Mouse (Mus musculus): ENCODE measurements around the gene Gm44579. TPM values are rescaled to one million over a fixed set of nuclear protein-coding genes. Genes with fewer than 3 reads are reported as not detected.
A peak's percentile ranks its signal among the peaks of the same experiment; 100 is the strongest.

Gene Gm44579
- polyA plus RNA-seq, 1 experiment from 2014 or later = not detected

DNA sequence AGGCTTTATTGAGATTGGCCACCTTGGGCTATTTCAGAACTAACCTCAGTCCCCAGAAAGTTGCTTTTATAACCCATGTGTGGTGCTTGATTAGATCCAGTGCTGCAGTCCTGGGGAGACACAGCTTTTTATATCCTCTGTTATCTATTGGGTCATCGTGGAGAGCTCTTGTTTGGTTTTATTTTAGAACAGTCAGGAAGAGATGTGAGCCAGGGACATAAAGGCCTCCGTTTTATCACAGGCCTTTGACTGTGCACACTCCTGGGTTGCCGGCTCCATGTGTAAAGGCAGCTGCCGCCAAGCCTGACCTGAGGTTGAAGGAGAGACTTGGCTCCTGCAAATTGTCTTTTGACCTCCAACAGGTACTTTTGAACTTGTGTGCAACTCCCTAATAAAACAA, 58.2 kb downstream of the Gm44579 start:
- H3K9me3 ChIP-seq (ENCODE audit: control insufficient read depth, low read length) = no peaks in the 10 kb centered on the region
- no peak for ATAC-seq (ENCODE audit: low FRiP score, low TSS enrichment)
- H3K4me1 ChIP-seq (ENCODE audit: control insufficient read depth, insufficient read depth, low read length) = peaks cover 17% of the 10 kb centered on the region; the same call in 1 of the 2 replicates
- no peak overlapping the region for H3K4me3 ChIP-seq (ENCODE audit: low read length)
- WGBS = 64% methylated on average over 4 of the region's 4 CpGs
- no peak overlapping the region for H3K4me2 ChIP-seq (replicated peaks; ENCODE audit: low read depth, low read length)
- H3K9ac ChIP-seq (ENCODE audit: low read depth, low read length) = no peak overlapping the region
- no peaks in the 10 kb centered on the region for H3K36me3 ChIP-seq (ENCODE audit: control insufficient read depth, insufficient read depth, low read length)
- peaks cover 13% of the 10 kb centered on the region for H3K27me3 ChIP-seq (ENCODE audit: control insufficient read depth, insufficient read depth, low read length)
- H3K27ac ChIP-seq (ENCODE audit: low read depth, low read length) = no peak overlapping the region

GRCm38 (mm10) chr15:98161026-98161805, 59.6 kb downstream of the Gm44579 start:
- H3K36me3 ChIP-seq (ENCODE audit: control insufficient read depth, insufficient read depth, low read length) = no peaks in the 10 kb centered on the region
- H3K4me1 ChIP-seq (ENCODE audit: control insufficient read depth, insufficient read depth, low read length) = peaks cover 11% of the 10 kb centered on the region; the same call in 1 of the 2 replicates
- WGBS = 65% methylated on average over 19 of the region's 19 CpGs
- ATAC-seq (ENCODE audit: low FRiP score, low TSS enrichment) = no peak; the same call in 1 of the 2 replicates
- H3K4me3 ChIP-seq (ENCODE audit: low read length) = no peak overlapping the region
- no peak overlapping the region for H3K4me2 ChIP-seq (replicated peaks; ENCODE audit: low read depth, low read length)
- H3K9me3 ChIP-seq (ENCODE audit: control insufficient read depth, low read length) = no peaks in the 10 kb centered on the region
- H3K27me3 ChIP-seq (ENCODE audit: control insufficient read depth, insufficient read depth, low read length) = peaks cover 9% of the 10 kb centered on the region; the same call in 1 of the 2 replicates
- no peak overlapping the region for H3K27ac ChIP-seq (ENCODE audit: low read depth, low read length)
- no peak overlapping the region for H3K9ac ChIP-seq (ENCODE audit: low read depth, low read length)

- H3K27ac ChIP-seq (ENCODE audit: low read depth, low read length) = no peak overlapping the region
- H3K4me1 ChIP-seq (ENCODE audit: control insufficient read depth, insufficient read depth, low read length) = peaks cover 11% of the 10 kb centered on the region; the same call in 1 of the 2 replicates
- no peak overlapping the region for H3K4me3 ChIP-seq (ENCODE audit: low read length)
- 53% methylated on average over 1 of the region's 1 CpGs for WGBS
- H3K4me2 ChIP-seq (replicated peaks; ENCODE audit: low read depth, low read length) = no peak overlapping the region
- ATAC-seq (ENCODE audit: low FRiP score, low TSS enrichment) = no peak
- no peaks in the 10 kb centered on the region for H3K27me3 ChIP-seq (ENCODE audit: control insufficient read depth, insufficient read depth, low read length)
- no peaks in the 10 kb centered on the region for H3K36me3 ChIP-seq (ENCODE audit: control insufficient read depth, insufficient read depth, low read length)
- no peak overlapping the region for H3K9ac ChIP-seq (ENCODE audit: low read depth, low read length)
- no peaks in the 10 kb centered on the region for H3K9me3 ChIP-seq (ENCODE audit: control insufficient read depth, low read length)
Measured at GRCm38 (mm10) chr15:98157253-98157652, 63.5 kb downstream of the Gm44579 start.

GRCm38 (mm10) chr15:98155944-98156343, 64.8 kb downstream of the Gm44579 start:
- no peak for ATAC-seq (ENCODE audit: low FRiP score, low TSS enrichment)
- H3K36me3 ChIP-seq (ENCODE audit: control insufficient read depth, insufficient read depth, low read length) = no peaks in the 10 kb centered on the region
- H3K4me3 ChIP-seq (ENCODE audit: low read length) = no peak overlapping the region
- H3K27me3 ChIP-seq (ENCODE audit: control insufficient read depth, insufficient read depth, low read length) = no peaks in the 10 kb centered on the region
- peaks cover 1% of the 10 kb centered on the region; the same call in 1 of the 2 replicates for H3K4me1 ChIP-seq (ENCODE audit: control insufficient read depth, insufficient read depth, low read length)
- no peak overlapping the region for H3K9ac ChIP-seq (ENCODE audit: low read depth, low read length)
- H3K4me2 ChIP-seq (replicated peaks; ENCODE audit: low read depth, low read length) = no peak overlapping the region
- 62% methylated on average over 4 of the region's 4 CpGs for WGBS
- H3K27ac ChIP-seq (ENCODE audit: low read depth, low read length) = no peak overlapping the region
- H3K9me3 ChIP-seq (ENCODE audit: control insufficient read depth, low read length) = no peaks in the 10 kb centered on the region

GRCm38 (mm10) chr15:98155272-98155671, 65.5 kb downstream of the Gm44579 start:
- H3K4me3 ChIP-seq (ENCODE audit: low read length) = no peak overlapping the region
- no peak overlapping the region for H3K4me2 ChIP-seq (replicated peaks; ENCODE audit: low read depth, low read length)
- H3K4me1 ChIP-seq (ENCODE audit: control insufficient read depth, insufficient read depth, low read length) = no peaks in the 10 kb centered on the region
- no peaks in the 10 kb centered on the region for H3K36me3 ChIP-seq (ENCODE audit: control insufficient read depth, insufficient read depth, low read length)
- no peak overlapping the region for H3K9ac ChIP-seq (ENCODE audit: low read depth, low read length)
- WGBS = 91% methylated on average over 5 of the region's 5 CpGs
- no peaks in the 10 kb centered on the region for H3K27me3 ChIP-seq (ENCODE audit: control insufficient read depth, insufficient read depth, low read length)
- H3K9me3 ChIP-seq (ENCODE audit: control insufficient read depth, low read length) = no peaks in the 10 kb centered on the region
- ATAC-seq (ENCODE audit: low FRiP score, low TSS enrichment) = no peak
- no peak overlapping the region for H3K27ac ChIP-seq (ENCODE audit: low read depth, low read length)

DNA sequence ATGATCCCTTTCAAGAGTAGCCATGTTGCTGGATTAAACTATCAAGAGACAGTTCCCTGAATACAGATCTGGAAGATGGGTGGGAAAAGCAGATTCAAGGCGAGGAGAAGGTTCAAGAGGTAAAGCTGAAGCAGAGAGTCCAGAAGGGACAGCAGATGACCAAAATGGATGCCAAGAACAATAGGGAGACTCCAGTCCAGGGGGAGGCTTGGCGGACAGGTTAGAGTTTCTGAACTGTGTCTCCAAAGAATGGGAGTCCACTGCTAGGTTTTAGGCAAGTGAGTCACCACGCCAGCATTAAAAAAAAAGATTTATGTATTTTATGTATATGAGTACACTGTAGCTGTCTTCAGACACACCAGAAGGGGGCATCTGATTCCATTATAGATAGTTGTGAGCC, 66.1 kb downstream of the Gm44579 start:
- no peak for ATAC-seq (ENCODE audit: low FRiP score, low TSS enrichment)
- Histone ChIP-seq H3K27me3 (ENCODE audit: control insufficient read depth, insufficient read depth, low read length) (no peaks in the 10 kb centered on the region), H3K27ac (ENCODE audit: low read depth, low read length) (no peak overlapping the region), H3K9me3 (ENCODE audit: control insufficient read depth, low read length) (no peaks in the 10 kb centered on the region), H3K4me3 (ENCODE audit: low read length) (no peak overlapping the region), H3K36me3 (ENCODE audit: control insufficient read depth, insufficient read depth, low read length) (no peaks in the 10 kb centered on the region), H3K4me1 (ENCODE audit: control insufficient read depth, insufficient read depth, low read length) (no peaks in the 10 kb centered on the region), H3K4me2 (replicated peaks; ENCODE audit: low read depth, low read length) (no peak overlapping the region), H3K9ac (ENCODE audit: low read depth, low read length) (no peak overlapping the region)
- WGBS = 81% methylated on average over 3 of the region's 3 CpGs

GRCm38 (mm10) chr15:98154146-98154545, 66.6 kb downstream of the Gm44579 start:
- no peaks in the 10 kb centered on the region for H3K4me1 ChIP-seq (ENCODE audit: control insufficient read depth, insufficient read depth, low read length)
- no peak overlapping the region for H3K9ac ChIP-seq (ENCODE audit: low read depth, low read length)
- WGBS = 64% methylated on average over 4 of the region's 4 CpGs
- H3K36me3 ChIP-seq (ENCODE audit: control insufficient read depth, insufficient read depth, low read length) = no peaks in the 10 kb centered on the region
- ATAC-seq (ENCODE audit: low FRiP score, low TSS enrichment) = no peak
- no peak overlapping the region for H3K4me2 ChIP-seq (replicated peaks; ENCODE audit: low read depth, low read length)
- no peaks in the 10 kb centered on the region for H3K9me3 ChIP-seq (ENCODE audit: control insufficient read depth, low read length)
- H3K27me3 ChIP-seq (ENCODE audit: control insufficient read depth, insufficient read depth, low read length) = no peaks in the 10 kb centered on the region
- no peak overlapping the region for H3K27ac ChIP-seq (ENCODE audit: low read depth, low read length)
- no peak overlapping the region for H3K4me3 ChIP-seq (ENCODE audit: low read length)

DNA sequence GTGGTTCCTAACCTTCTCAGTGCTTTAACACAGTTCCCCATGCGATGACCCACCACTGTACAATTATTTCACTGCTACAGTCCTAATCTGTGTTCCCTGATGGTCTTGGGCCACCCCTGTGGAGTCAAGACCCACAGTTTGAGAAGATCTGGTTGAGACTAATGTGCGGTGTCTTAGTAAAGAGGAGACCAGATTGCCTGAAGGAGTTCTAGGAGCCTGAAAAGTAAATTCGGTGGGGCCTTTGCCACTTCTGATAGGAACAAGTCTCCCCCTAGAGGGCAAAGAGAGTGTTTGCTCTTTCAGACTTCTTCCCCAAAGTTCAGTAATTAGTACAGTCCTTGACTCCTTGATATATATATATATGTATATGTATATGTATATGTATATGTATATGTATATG, 67.2 kb downstream of the Gm44579 start:
- Histone ChIP-seq H3K36me3 (ENCODE audit: control insufficient read depth, insufficient read depth, low read length) (no peaks in the 10 kb centered on the region), H3K4me2 (replicated peaks; ENCODE audit: low read depth, low read length) (no peak overlapping the region), H3K27ac (ENCODE audit: low read depth, low read length) (no peak overlapping the region), H3K4me3 (ENCODE audit: low read length) (no peak overlapping the region), H3K9ac (ENCODE audit: low read depth, low read length) (no peak overlapping the region), H3K9me3 (ENCODE audit: control insufficient read depth, low read length) (no peaks in the 10 kb centered on the region), H3K27me3 (ENCODE audit: control insufficient read depth, insufficient read depth, low read length) (no peaks in the 10 kb centered on the region), H3K4me1 (ENCODE audit: control insufficient read depth, insufficient read depth, low read length) (no peaks in the 10 kb centered on the region)
- WGBS = 20% methylated on average over 3 of the region's 3 CpGs
- 0 out of 2 replicates have a peak, but pooled peaks have one; percentile 43 for ATAC-seq (ENCODE audit: low FRiP score, low TSS enrichment)

DNA sequence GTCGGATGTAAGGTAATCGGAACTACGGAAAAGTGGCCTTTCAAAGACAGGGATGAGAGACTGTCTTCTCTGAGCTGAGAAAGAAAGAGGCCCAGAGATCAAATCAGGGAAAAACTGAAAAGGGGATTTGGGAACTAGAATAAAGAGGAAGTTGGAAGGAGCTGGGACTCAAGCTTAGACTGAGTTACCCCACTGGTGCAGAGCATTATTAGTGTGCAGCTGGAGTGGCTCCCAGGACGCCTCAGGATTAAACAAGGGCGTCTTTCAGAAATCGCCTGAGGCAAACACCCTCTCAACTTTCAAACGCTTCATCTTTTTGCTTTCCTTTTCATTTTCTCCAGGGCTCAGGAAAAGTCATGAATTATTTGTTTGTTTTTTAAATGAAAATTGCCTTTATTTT, 67.9 kb downstream of the Gm44579 start:
- ATAC-seq (ENCODE audit: low FRiP score, low TSS enrichment) = no peak
- H3K9me3 ChIP-seq (ENCODE audit: control insufficient read depth, low read length) = no peaks in the 10 kb centered on the region
- no peak overlapping the region for H3K27ac ChIP-seq (ENCODE audit: low read depth, low read length)
- 88% methylated on average over 7 of the region's 7 CpGs for WGBS
- H3K4me2 ChIP-seq (replicated peaks; ENCODE audit: low read depth, low read length) = no peak overlapping the region
- no peak overlapping the region for H3K9ac ChIP-seq (ENCODE audit: low read depth, low read length)
- H3K4me3 ChIP-seq (ENCODE audit: low read length) = no peak overlapping the region
- H3K4me1 ChIP-seq (ENCODE audit: control insufficient read depth, insufficient read depth, low read length) = no peaks in the 10 kb centered on the region
- H3K36me3 ChIP-seq (ENCODE audit: control insufficient read depth, insufficient read depth, low read length) = no peaks in the 10 kb centered on the region
- no peaks in the 10 kb centered on the region for H3K27me3 ChIP-seq (ENCODE audit: control insufficient read depth, insufficient read depth, low read length)
